8 mouse cellular contexts compared by ENCODE assay signal in the genomic region with DNA sequence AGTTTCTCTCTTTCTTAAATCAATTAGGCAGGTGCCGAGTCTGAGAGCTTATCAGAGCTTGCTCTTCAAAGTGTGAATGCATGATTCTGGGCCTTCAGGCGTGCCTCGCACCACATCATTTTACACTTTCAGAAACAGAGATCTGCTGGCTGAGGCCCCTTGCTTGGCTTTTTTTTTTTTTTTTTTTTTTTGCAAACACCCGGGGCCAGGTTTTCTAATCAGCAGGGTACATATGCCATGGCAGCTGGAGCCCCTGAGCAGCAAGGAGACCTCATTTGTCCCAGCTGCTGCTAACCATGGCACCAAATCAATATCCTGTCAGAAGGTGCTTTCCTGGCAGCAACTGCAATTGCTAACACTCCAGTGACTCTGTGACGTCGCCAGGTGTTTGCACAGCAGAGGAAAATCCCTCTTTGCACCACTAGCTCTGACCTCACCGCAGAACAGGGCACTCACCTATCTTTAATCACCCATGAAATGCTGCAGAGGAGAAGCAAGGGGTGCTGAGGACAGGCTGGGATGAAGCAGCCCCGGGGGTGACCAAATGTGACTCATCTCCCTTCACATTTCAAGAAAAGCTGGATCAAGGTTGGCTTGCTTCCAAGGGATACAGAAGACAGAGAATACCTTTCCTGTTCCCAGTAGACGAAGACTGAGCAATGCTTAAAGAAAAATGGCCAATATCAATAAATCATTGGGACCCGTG.
DNase-seq lines count a peak whose midpoint lies in the region; ATAC-seq and TF ChIP-seq lines count a peak whose summit lies in the region.

No protein-coding gene starts in this region.

- no peak overlapping the region for H3K27ac ChIP-seq in kidney, embryonic 16.5 days (ENCODE audit: low read length)
- H3K27ac ChIP-seq in cerebellum, adult 2 months (ENCODE audit: insufficient read depth, low read length), result no peak overlapping the region
- no peak overlapping the region for H3K27ac ChIP-seq in hindbrain, embryonic 16.5 days (ENCODE audit: low read depth, low read length)

- no peak overlapping the region for H3K4me2 ChIP-seq in kidney, embryonic 16.5 days (replicated peaks; ENCODE audit: low read depth, low read length)
- H3K4me2 ChIP-seq in hindbrain, embryonic 16.5 days (ENCODE audit: low read length), result no peak overlapping the region

- TF ChIP-seq CTCF in cerebellum, adult 2 months (IDR thresholded peaks at IDR 0.05; ENCODE audit: borderline replicate concordance, insufficient read depth, low read depth, low read length), result no peak

- no peak for DNase-seq in kidney, postnatal 10 days
- peak; percentile 53 for DNase-seq in NIH3T3 (ENCODE audit: low read depth)
- peak; percentile 47 to 65 for DNase-seq in cerebellum, adult 2 months
- DNase-seq in gastrocnemius, postnatal 36 days, result no peak
- DNase-seq in layer of hippocampus, postnatal 25 days (ENCODE audit: extremely low spot score in 1 of 2, low spot score in 1 of 2), result no peak
- DNase-seq in frontal cortex, postnatal 36 days (ENCODE audit: low spot score in 2 of 2), result no peak

- H3K27me3 ChIP-seq in kidney, embryonic 16.5 days (ENCODE audit: insufficient read depth, low read length), result no peaks in the 10 kb centered on the region
- H3K27me3 ChIP-seq in cerebellum, adult 2 months (ENCODE audit: control insufficient read depth, insufficient read depth, low read length), result no peaks in the 10 kb centered on the region
- no peaks in the 10 kb centered on the region for H3K27me3 ChIP-seq in hindbrain, embryonic 16.5 days (replicated peaks; ENCODE audit: control insufficient read depth, insufficient read depth, low read length)

- intact Hi-C loops in gastrocnemius, postnatal 36 days (cut with DNase I), result no loop called here

- no peaks in the 10 kb centered on the region for H3K36me3 ChIP-seq in kidney, embryonic 16.5 days (ENCODE audit: insufficient read depth, low read length)
- H3K36me3 ChIP-seq in hindbrain, embryonic 16.5 days (ENCODE audit: control insufficient read depth, insufficient read depth, low read length), result no peaks in the 10 kb centered on the region

- H3K9me3 ChIP-seq in kidney, embryonic 16.5 days (ENCODE audit: low read length), result no peaks in the 10 kb centered on the region
- H3K9me3 ChIP-seq in hindbrain, embryonic 16.5 days (ENCODE audit: control insufficient read depth, low read length), result no peaks in the 10 kb centered on the region

- H3K4me3 ChIP-seq in kidney, embryonic 16.5 days (ENCODE audit: low read length), result no peak overlapping the region
- H3K4me3 ChIP-seq in cerebellum, adult 2 months (replicated peaks; ENCODE audit: insufficient read depth, low read depth, low read length), result no peak overlapping the region
- no peak overlapping the region for H3K4me3 ChIP-seq in hindbrain, embryonic 16.5 days (ENCODE audit: low read length)

- H3K9ac ChIP-seq in kidney, embryonic 16.5 days (replicated peaks; ENCODE audit: low read length), result no peak overlapping the region
- no peak overlapping the region for H3K9ac ChIP-seq in hindbrain, embryonic 16.5 days (ENCODE audit: low read depth, low read length)

- ATAC-seq in kidney, embryonic 16.5 days (ENCODE audit: low FRiP score, low TSS enrichment), result 0 out of 2 replicates have a peak, but pooled peaks have one; percentile 19
- peak; percentile 82 for ATAC-seq in hindbrain, embryonic 16.5 days

- 44% methylated on average over 10 of the region's 10 CpGs for WGBS in kidney, embryonic 16.5 days
- WGBS in cerebellum, adult 2 months, result 37% methylated on average over 10 of the region's 10 CpGs
- WGBS in hindbrain, embryonic 16.5 days, result 36% methylated on average over 10 of the region's 10 CpGs

- TF ChIP-seq POLR2A in cerebellum, adult 2 months (IDR thresholded peaks at IDR 0.05; ENCODE audit: borderline replicate concordance, insufficient read depth, low read length), result no peak

- peaks cover 4% of the 10 kb centered on the region; the same call in 1 of the 2 replicates for H3K4me1 ChIP-seq in kidney, embryonic 16.5 days (ENCODE audit: insufficient read depth, low read length)
- H3K4me1 ChIP-seq in cerebellum, adult 2 months (ENCODE audit: control insufficient read depth, insufficient read depth, low read length), result peaks cover 11% of the 10 kb centered on the region; the same call in 1 of the 2 replicates
- H3K4me1 ChIP-seq in hindbrain, embryonic 16.5 days (ENCODE audit: control insufficient read depth, insufficient read depth, low read depth, low read length), result peaks cover 16% of the 10 kb centered on the region

Comparison
In these comparisons a context has a peak if more than half of its experiments do, and no peak if none do; other contexts are left out.
1. DNase-seq: peak in NIH3T3 (single experiment) and cerebellum, adult 2 months (2 of 2); none in kidney, postnatal 10 days (single experiment), gastrocnemius, postnatal 36 days (0 of 2), layer of hippocampus, postnatal 25 days (0 of 2) and frontal cortex, postnatal 36 days (0 of 2).